Mouse (Mus musculus) stomach, embryonic 14.5 days (tissue): ENCODE results near the gene Cpeb3. TPM values are rescaled to one million over a fixed set of nuclear protein-coding genes. Genes with fewer than 3 reads are reported as not detected.
"Not testable (repeated sequence)": the region's sequence is repeated elsewhere in the genome, so short reads cannot be mapped to it uniquely, and the experiment has no call there.

Experiments used
- ATAC-seq: fragments of 200-750 bp; cut with Nextera tagmentation; 2 replicates; pipeline ENCODE4 v1.8.0; 2017; ENCODE audit warnings: low read depth, moderate TSS enrichment; ENCODE audit not compliant: insufficient number of reproducible peaks, insufficient read depth, low FRiP score
- H3K27ac ChIP-seq: fragments of 300-500 bp; sonication (generic); 2 replicates; pipeline ENCODE4 v1.5.1; 2014; ENCODE audit warnings: mild to moderate bottlenecking, low read length, moderate library complexity, mixed read lengths
- H3K27me3 ChIP-seq: fragments of 300-500 bp; sonication (generic); 2 replicates; pipeline ENCODE4 v1.6.1; 2014; ENCODE audit warnings: low read length, control low read depth, mixed read lengths; ENCODE audit not compliant: control insufficient read depth, insufficient read depth
- H3K36me3 ChIP-seq: fragments of 300-500 bp; sonication (generic); 2 replicates; pipeline ENCODE4 v1.6.1; 2014; ENCODE audit warnings: mild to moderate bottlenecking, control low read depth, low read length, moderate library complexity, mixed read lengths; ENCODE audit not compliant: control insufficient read depth, insufficient read depth
- H3K4me1 ChIP-seq: fragments of 300-500 bp; sonication (generic); 2 replicates; pipeline ENCODE4 v1.6.1; 2014; ENCODE audit warnings: low read length, control low read depth, mixed read lengths; ENCODE audit not compliant: control insufficient read depth, insufficient read depth
- H3K4me2 ChIP-seq: fragments of 300-500 bp; sonication (generic); replicated peaks from 2 replicates; pipeline ENCODE4 v1.6.1; 2014; ENCODE audit warnings: low read depth, low read length, control low read depth
- H3K4me3 ChIP-seq: fragments of 300-500 bp; sonication (generic); 2 replicates; pipeline ENCODE4 v1.5.1; 2014; ENCODE audit warnings: low read depth, low read length, control low read depth
- H3K9ac ChIP-seq: fragments of 300-500 bp; sonication (generic); replicated peaks from 2 replicates; pipeline ENCODE4 v1.6.1; 2014; ENCODE audit warnings: low read depth, mild to moderate bottlenecking, control low read depth, low read length, moderate library complexity, mixed read lengths
- H3K9me3 ChIP-seq: fragments of 300-500 bp; sonication (generic); 2 replicates; pipeline ENCODE4 v1.6.1; 2016; ENCODE audit warnings: low read depth, low read length, control low read depth; ENCODE audit not compliant: control insufficient read depth
- WGBS: fragments of 180-500 bp; shearing (Covaris S2); extraction: QIAGEN DNeasy Blood & Tissue Kit; methylation state at CpG from one replicate; pipeline ENCODE4 v1.1.7; 2014; 5-methylcytosine and 5-hydroxymethylcytosine counted together
- polyA plus RNA-seq: library from polyadenylated mRNA; unstranded; fragments of >200 nt; fragmentation: Nextera tagmentation; extraction: Ambion mirVana; gene quantifications from 2 replicates; pipeline ENCODE4 v1.2.1, GENCODE M21; 2014

Gene Cpeb3
- polyA plus RNA-seq, 1 experiment from 2014 or later = 0.91 TPM

GRCm38 (mm10) chr19:37078064-37078463 is 130.3 kb downstream of the Cpeb3 start:
- no peaks in the 10 kb centered on the region for H3K27me3 ChIP-seq
- WGBS = 33% methylated on average over 4 of the region's 4 CpGs
- H3K27ac ChIP-seq = no peak overlapping the region
- no peak overlapping the region for H3K4me3 ChIP-seq
- H3K4me1 ChIP-seq = no peaks in the 10 kb centered on the region
- H3K9ac ChIP-seq = no peak overlapping the region
- no peak for ATAC-seq
- no peaks in the 10 kb centered on the region for H3K36me3 ChIP-seq
- no peak overlapping the region for H3K4me2 ChIP-seq
- H3K9me3 ChIP-seq = no peaks in the 10 kb centered on the region

GRCm38 (mm10) chr19:37077258-37077657 is 131.1 kb downstream of the Cpeb3 start:
- not testable (repeated sequence) for H3K4me1 ChIP-seq, H3K27ac ChIP-seq, H3K9me3 ChIP-seq, H3K4me3 ChIP-seq, H3K36me3 ChIP-seq, H3K9ac ChIP-seq, H3K27me3 ChIP-seq, H3K4me2 ChIP-seq, ATAC-seq
- WGBS = 82% methylated on average over 4 of the region's 4 CpGs

- Histone ChIP-seq H3K4me1 (no peaks in the 10 kb centered on the region), H3K4me2 (no peak overlapping the region), H3K27ac (no peak overlapping the region), H3K36me3 (no peaks in the 10 kb centered on the region), H3K27me3 (no peaks in the 10 kb centered on the region), H3K4me3 (no peak overlapping the region), H3K9me3 (no peaks in the 10 kb centered on the region), H3K9ac (no peak overlapping the region)
- ATAC-seq = no peak
- WGBS = 81% methylated on average over 4 of the region's 4 CpGs
These were observed 131.8 kb downstream of the Cpeb3 start for GRCm38 (mm10) chr19:37076646-37077045.

- Histone ChIP-seq H3K9me3 (no peaks in the 10 kb centered on the region), H3K4me1 (no peaks in the 10 kb centered on the region), H3K27ac (no peak overlapping the region), H3K27me3 (no peaks in the 10 kb centered on the region), H3K9ac (no peak overlapping the region), H3K36me3 (no peaks in the 10 kb centered on the region), H3K4me2 (no peak overlapping the region), H3K4me3 (no peak overlapping the region)
- ATAC-seq = no peak
- 36% methylated on average over 2 of the region's 2 CpGs for WGBS
These were observed 132.3 kb downstream of the Cpeb3 start for GRCm38 (mm10) chr19:37076116-37076515.

- ATAC-seq = no peak
- 63% methylated on average over 7 of the region's 7 CpGs for WGBS
- no peaks in the 10 kb centered on the region for H3K36me3 ChIP-seq
- no peak overlapping the region for H3K4me2 ChIP-seq
- no peak overlapping the region for H3K27ac ChIP-seq
- H3K9me3 ChIP-seq = no peaks in the 10 kb centered on the region
- no peak overlapping the region for H3K4me3 ChIP-seq
- H3K9ac ChIP-seq = no peak overlapping the region
- no peaks in the 10 kb centered on the region for H3K27me3 ChIP-seq
- no peaks in the 10 kb centered on the region for H3K4me1 ChIP-seq
These were observed 132.7 kb downstream of the Cpeb3 start for GRCm38 (mm10) chr19:37075690-37076089.

GRCm38 (mm10) chr19:37074726-37075125 is 133.7 kb downstream of the Cpeb3 start:
- H3K4me1 ChIP-seq = no peaks in the 10 kb centered on the region
- no peak for ATAC-seq
- H3K27me3 ChIP-seq = no peaks in the 10 kb centered on the region
- H3K36me3 ChIP-seq = no peaks in the 10 kb centered on the region
- no peaks in the 10 kb centered on the region for H3K9me3 ChIP-seq
- H3K27ac ChIP-seq = no peak overlapping the region
- H3K4me3 ChIP-seq = no peak overlapping the region
- no peak overlapping the region for H3K4me2 ChIP-seq
- H3K9ac ChIP-seq = no peak overlapping the region
- WGBS = 47% methylated on average over 5 of the region's 5 CpGs

GRCm38 (mm10) chr19:37074276-37074675 is 134.1 kb downstream of the Cpeb3 start:
- Histone ChIP-seq H3K9me3 (no peaks in the 10 kb centered on the region), H3K4me2 (no peak overlapping the region), H3K9ac (no peak overlapping the region), H3K27me3 (no peaks in the 10 kb centered on the region), H3K4me1 (no peaks in the 10 kb centered on the region), H3K4me3 (no peak overlapping the region), H3K36me3 (no peaks in the 10 kb centered on the region), H3K27ac (no peak overlapping the region)
- no peak for ATAC-seq
- WGBS = 94% methylated on average over 3 of the region's 3 CpGs

- H3K4me2 ChIP-seq = no peak overlapping the region
- H3K36me3 ChIP-seq = no peaks in the 10 kb centered on the region
- H3K4me3 ChIP-seq = no peak overlapping the region
- H3K9ac ChIP-seq = no peak overlapping the region
- no peaks in the 10 kb centered on the region for H3K27me3 ChIP-seq
- no peak for ATAC-seq
- no peaks in the 10 kb centered on the region for H3K9me3 ChIP-seq
- 50% methylated on average over 5 of the region's 5 CpGs for WGBS
- no peak overlapping the region for H3K27ac ChIP-seq
- H3K4me1 ChIP-seq = no peaks in the 10 kb centered on the region
These were observed 135.4 kb downstream of the Cpeb3 start for GRCm38 (mm10) chr19:37072871-37073629.

GRCm38 (mm10) chr19:37069243-37069642 is 139.2 kb downstream of the Cpeb3 start:
- Histone ChIP-seq H3K27me3 (no peaks in the 10 kb centered on the region), H3K4me3 (no peak overlapping the region), H3K4me1 (no peaks in the 10 kb centered on the region), H3K4me2 (no peak overlapping the region), H3K36me3 (no peaks in the 10 kb centered on the region), H3K27ac (no peak overlapping the region), H3K9me3 (no peaks in the 10 kb centered on the region), H3K9ac (no peak overlapping the region)
- no peak for ATAC-seq
- 81% methylated on average over 4 of the region's 4 CpGs for whole genome bisulfite sequencing
